Mouse (Mus musculus): ENCODE measurements around the gene Keg1.
"Not testable (repeated sequence)": the region's sequence is repeated elsewhere in the genome, so short reads cannot be mapped to it uniquely, and the experiment has no call there.

The Keg1 gene

DNA sequence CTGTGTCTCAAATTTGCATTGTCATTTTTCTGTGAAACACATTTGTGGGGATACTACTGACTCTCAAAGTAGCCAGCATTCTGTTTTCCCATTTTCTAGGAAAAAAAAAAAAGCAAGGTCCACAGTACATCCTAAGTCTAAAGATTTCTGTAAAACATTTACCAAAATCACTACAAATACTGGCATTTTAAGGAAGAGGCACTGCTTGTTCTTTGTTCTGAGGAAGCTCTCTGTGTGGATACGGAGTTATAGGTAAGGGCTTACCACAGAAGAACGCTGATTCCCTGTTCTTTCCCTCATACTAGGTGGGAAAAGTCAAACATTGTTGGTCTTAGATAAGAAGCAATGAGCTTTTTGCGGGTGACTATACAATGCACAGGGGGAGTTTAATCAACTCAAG is at the start of gene Keg1:
TSS of gene Keg1 (plus strand) at position 197 of the 400 bp plus-strand sequence.
- DNase-seq: no peak

DNA sequence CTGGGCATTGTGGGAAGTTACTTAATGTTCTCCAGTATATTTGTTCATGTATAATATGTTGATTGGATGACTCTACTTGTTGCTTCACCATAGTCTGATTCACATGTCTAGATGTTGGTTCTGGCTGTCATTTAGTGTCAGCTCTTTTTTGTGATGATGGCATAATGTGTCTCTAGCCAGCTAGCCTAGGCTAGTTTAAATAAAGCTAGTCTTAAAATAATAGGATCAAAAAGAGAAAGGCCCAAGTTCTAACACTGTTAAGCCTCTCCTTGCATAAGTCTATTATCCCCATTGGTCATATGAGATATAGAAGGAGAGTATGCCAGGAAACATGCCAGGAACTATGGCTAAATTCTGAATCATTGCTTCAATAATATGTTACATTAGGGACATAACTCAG is 46.1 kb upstream of the Keg1 start:
- no peak for DNase-seq

DNA sequence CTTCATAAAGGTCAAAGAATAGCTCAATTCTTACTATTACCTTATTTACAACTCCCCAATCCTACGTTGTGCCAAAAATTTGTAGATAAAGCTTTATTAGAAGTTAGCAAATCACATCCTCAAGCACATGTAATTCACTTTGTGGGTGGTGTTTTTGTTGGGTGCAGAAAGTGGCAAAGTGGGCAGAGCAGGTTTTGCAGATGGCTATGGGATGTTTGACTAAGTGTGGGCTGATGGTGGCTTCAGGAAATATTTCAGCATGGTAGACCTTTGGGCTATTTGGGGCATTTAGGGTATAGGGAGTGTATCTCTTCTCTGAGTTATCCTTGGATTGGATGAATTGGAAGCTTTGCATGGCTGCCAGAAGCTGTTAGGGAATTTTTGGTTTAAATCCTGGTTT is 29.4 kb upstream of the Keg1 start:
- no peak for DNase-seq

DNA sequence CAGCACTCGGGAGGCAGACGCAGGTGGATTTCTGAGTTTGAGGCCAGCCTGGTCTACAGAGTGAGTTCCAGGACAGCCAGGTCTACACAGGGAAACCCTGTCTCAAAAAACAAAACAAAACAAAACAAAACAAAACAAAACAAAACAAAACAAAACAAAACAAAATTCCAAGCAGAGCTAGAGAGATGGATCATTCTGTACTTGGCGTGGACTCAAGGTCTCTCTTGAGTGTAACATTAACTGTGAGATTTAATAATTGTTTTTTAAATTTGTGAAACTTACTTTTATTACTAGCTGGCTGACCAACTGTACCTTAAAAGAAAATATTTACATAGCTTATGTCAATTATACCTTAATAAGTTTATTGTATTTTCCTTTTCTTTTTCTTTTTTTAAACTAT is 27.0 kb upstream of the Keg1 start:
- not testable (repeated sequence) for DNase-seq

DNA sequence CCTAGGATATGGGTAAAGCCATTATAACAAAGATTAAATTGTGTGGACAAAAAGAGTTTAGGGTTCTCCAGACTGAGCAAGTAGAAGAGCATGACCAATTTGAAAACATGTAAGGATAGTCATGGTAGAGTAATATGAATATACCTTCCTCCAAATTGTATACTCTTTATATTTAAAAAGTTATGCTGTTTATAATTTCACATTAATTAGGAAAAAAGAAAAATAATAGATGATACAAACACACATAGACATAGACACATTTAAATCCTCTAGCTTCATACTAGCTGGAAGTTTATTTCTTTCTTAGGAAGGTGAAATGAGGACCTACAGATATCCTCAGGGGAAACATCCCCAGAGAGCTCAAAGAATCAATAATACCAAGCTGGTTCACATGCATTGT is 25.4 kb upstream of the Keg1 start, which contains the start of gene Olfr1442:
TSS of gene Olfr1442 (plus strand) at position 301 of the 400 bp plus-strand sequence.
- DNase-seq: no peak

DNA sequence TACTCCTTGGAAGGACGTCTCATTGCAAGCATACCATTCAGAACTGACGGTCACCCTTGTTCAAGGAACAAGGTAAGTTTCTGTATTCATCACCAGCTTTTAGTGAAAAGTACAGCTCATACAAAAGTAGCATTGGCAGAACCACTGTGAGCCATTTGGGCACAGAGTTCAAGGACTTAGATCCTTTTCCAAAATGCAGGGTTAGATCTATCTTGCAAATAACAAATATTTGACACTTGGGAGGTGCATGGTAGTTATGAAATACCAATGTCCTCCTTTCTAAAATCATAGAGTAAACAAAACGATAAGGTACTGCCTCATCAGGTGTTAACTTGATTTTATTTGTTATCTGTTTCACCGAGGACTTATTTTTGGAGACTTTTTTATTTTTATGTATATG is 24.5 kb upstream of the Keg1 start:
- no peak for DNase-seq

DNA sequence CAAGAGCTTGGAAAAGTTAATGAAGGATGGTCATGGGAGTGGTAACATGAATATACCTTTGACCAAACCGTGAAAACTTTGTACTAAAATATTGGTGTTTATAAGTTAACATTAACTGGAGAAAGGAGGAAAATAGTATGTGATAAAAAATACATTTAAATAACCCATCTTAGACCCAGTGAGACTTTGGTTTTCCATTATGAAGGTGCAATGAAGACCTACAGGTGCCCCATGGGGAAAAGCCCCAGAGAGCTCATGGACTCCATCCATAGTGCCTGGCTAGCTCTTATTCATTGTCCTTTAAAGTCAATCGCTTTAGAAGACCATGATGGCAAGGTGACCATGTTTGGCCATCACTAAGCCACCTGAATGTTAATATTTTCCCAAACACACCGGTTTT is 17.8 kb upstream of the Keg1 start, which contains the start of gene Olfr1443:
TSS of gene Olfr1443 (plus strand) at position 301 of the 400 bp plus-strand sequence.
- DNase-seq: no peak

DNA sequence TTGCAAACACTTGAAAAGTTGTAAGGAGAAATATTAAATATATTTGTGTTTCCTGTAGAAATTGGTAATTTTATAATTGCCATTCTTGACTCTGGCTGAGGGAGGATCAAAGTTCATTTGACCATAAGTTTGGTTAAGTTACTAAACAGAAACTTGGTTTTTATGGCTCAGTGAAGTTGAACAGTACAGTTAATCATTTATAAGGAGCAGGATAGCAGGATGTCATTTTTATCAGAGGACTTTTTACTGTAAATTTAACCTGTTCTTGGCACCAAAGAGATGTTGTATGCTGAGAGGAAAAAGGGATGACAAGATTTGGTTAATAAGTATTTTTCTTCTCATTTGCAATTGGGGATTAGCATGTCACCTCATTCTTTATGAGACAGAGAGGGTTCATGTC is 10.9 kb upstream of the Keg1 start:
- no peak for DNase-seq

DNA sequence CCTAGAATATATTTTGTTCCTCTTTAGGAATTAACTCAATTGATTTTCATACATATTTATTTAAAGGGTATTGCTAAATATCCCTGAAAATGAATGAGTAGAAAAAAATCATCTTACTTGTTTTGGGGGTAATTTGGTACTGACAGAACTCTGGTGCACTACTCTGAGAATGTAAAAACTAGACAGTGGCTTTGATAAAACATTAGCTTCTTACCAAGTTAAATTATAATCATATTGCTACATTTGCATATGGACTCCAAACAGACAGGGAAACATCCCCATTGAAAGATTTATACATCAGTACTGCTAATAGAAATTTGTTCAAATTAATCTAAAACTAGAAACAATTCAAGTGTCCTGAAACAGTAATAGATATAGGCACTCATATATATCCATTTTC is 10.4 kb upstream of the Keg1 start:
- no peak for DNase-seq

DNA sequence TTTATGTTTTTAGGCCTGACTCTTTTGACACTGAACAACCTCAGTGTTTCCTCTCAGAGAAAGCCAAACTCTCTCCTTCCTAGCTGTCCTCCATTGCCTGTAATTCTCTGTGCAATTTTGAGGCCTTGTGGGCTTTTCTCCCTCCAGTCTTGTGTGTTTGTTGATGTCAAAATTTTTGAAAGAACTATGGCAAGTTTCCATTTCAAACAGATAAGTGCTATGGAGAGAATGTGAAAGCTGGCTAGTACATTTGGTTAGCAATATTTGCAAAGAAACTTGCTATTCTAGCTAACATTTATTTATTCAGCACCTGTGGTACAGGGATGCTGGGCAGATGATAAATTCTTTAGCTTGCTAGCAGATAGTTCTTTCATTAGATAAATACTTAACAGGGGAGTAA is 635 bp downstream of the Keg1 start:
- DNase-seq: no peak

DNA sequence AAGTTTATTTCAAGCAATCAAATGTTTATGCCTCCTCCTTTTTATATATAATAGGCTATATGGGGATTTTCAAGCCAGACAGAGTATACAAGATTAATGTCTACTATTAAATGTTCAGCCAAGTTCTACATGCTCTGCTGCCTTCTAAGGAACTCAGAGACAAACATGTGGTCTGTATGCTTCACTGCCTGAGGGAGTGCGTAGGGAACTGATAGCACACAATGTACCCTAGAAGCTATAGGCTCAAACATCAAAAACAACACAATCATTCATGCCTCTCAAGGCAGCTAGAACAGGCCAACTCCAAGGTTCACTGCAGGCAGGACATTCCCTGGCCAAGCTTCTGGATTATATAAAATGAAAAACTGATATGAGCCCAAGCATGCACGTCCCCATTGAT is 12.9 kb downstream of the Keg1 start:
- no peak for DNase-seq

DNA sequence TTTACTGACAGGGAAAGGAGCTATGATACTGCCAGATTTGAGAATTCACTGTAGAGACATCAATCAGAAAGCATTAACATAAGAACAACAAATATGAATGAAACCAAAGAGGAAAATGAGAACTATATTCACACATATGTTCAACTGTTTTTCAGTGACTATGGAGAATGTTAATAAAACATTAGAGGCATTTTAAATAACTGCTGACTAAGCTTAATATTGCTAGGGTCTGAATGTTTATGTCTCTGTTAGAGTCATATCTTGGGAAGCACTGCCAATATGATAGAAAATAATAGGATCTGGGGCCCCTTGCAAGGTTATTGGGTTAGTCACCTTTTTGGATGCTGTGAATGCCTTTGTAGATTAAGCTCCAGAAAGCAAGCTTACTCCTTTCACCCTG is 13.4 kb downstream of the Keg1 start:
- DNase-seq: no peak

DNA sequence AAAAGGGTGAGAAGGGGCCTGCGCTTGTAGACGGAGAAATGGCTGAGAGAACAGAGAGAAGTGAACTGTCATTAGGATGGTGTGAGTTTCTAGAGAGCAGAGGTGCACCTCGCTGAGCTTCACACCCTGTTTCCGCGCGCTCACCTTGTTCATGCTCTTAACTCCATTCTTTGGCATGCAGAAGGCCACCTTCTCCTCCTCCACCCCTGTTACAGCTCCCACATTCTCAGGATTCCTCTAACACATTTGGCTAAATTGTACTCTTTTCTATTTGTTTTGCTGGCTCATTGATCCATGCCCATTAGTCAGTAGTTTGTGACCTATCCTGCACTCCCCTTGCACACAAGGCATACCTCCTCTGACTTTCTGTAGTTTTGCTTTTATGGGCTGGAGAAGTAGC is 23.6 kb downstream of the Keg1 start:
- DNase-seq: no peak

DNA sequence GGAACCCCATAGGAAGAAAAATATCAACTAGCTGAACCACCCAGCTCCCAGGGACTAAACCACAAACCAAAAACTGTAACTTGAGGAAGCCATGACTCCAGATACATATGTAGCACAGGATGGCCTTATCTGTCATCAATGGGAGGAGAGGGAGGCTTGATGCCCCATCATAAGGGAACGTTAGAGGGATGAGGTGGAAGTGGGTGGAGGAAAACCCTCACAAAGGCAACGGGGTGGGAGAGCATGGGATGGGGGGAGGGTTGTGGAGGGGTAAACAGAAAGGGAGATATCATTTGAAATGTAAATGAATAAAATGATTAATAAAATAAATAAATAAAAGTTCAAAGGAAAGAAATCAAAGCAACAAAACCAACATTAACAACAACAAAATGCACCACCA is 24.9 kb downstream of the Keg1 start:
- no peak for DNase-seq

DNA sequence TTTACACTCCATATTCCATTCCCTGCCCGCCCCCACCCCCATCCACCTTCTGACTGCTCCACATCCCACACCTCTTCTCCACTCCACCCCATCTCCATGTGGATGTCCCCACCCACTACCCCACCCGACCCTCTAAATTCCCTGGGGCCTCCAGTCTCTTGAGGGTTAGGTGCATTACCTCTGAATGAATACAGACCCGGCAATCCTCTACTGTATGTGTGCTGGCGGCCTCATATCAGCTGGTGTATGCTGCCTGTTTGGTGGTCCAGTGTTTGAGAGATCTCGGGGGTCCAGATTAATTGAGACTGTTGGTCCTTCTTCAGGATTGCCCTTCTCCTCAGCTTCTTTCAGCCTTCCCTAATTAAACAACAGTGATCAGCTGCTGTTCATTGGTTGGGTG is 25.3 kb downstream of the Keg1 start:
- DNase-seq: not testable (repeated sequence)

DNA sequence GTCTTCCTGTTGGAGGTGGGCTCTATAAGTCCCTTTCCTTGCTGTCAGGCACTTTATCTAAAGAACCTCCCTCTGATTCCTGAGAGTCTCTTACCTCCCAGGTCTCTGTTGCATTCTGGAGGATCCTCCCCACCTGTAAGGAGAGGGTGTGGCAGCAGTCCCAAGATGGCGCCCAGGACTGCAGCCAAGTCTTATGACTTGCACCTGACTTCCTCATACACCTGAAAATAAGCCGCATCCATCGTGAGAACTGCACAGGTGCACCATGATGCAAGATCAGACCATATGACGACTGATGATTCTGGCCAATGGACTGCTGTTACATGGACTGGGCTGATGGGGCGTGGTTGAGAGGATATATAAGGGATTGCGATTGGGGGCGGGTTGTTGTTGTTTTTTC is 26.0 kb downstream of the Keg1 start:
- not testable (repeated sequence) for DNase-seq

DNA sequence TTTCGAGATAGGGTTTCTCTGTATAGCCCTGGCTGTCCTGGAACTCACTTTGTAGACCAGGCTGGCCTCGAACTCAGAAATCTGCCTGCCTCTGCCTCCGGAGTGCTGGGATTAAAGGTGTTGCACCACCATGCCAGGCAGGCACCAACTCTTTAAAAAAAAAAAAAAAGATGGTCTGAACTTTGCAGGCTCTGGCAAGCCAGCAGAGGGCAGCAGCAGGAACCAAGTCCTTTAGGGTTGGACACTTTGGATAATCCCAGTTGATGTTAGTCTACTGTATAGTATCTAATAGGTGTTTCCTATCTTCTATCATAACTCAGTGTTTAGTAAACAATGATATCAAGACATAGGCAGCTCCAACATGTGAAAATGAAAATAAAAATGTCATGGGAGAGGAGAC is 26.7 kb downstream of the Keg1 start:
- DNase-seq: peak; percentile 55

DNA sequence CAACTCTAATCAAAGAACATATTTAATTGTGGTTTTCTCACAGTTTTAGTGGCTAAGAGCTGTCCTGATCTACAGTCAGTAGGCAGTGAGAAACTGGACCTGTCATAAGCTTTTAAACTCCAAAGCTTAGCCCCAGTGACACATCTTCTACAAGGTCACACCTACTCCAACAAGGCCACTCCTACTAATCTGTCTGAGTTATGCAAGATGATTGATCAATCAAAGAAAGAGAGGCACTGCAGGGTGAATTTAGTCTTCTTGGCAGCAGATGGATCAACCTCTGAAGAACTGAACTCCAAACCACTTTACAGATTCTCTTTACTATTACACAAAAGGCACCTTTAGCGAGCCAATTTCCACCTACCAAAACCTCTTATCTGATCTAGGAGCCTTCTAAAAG is 30.3 kb downstream of the Keg1 start:
- no peak for DNase-seq

DNA sequence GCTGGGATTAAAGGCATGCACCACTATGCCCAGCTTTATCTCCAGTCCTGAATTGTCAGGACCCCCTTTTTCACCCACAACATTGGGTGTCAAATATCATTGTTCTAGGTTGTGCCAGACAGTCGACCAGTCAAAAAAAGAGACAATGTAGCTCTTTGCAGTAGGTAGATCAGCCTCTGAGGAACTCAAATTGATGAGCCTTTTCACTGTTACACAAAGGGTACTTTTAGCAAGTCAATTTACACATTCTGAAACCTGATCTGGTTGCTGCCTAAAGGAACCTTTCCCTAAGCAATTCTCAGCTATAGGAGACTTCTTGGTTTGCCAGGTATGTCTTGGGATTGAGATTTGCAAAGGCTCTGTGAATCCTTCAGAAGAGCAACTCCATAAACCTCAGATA is 35.5 kb downstream of the Keg1 start:
- DNase-seq: no peak

DNA sequence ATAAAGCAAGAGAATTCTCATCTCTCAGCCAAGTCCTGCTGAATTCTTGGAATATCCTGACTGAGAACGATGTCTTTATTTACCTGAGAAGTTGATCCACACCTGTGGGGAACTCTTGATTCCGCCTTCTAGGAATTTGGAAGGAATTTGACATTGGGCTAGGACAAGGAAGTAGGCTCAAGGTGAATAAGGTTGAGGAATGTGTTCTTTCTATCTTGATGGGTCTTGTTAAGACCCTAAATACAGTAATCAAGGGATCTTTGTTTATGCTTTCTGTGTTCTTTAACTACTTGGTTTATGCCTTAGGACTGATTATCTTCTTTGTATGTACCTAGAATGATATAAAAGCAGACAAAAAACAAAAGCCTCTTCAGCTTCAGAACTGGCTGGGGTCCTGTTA is 36.4 kb downstream of the Keg1 start:
- no peak for DNase-seq

DNA sequence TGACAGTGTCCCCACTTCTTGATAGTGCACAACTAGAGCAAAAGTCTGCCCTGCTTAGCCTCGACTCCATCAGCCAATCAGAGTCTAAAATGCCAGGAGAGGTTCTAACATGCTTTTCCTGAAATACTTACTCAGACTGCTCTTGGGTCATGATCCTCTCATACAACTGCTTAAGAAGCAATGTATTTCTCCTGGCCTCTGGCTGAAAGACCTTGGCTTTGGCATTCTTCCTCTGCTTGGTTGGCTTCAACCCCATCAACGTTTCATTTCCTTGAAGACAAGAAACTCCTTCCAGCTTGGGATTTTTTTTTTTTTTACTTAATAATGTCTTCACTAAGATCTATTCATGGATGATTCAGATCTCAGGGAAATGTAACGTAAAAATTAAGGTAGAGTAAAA is 60.7 kb downstream of the Keg1 start:
- DNase-seq: no peak

DNA sequence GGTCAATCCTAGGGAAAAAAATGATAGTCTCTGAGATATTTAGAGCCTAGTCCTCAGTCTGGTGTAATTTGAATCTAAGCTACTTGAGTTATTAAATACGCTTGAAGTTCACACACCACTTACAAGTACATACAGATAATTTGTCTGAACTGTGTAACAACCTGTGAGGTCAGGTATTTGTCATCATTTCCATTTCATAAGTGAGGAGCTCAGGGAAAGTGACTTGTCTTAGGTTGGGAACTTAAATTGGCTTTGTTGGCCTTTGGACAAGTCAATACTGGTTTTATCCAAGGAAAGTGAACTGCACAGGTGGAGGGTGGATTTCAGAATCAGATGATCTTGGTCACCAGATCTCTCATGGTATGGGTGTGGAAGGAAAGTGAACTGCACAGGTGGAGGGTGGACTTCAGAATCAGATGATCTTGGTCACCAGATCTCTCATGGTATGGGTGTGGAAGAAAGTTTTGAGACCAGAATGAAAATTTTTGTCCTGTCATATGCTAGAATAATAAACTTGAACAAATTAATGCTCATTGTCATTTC is 63.4 kb downstream of the Keg1 start:
- DNase-seq: no peak

DNA sequence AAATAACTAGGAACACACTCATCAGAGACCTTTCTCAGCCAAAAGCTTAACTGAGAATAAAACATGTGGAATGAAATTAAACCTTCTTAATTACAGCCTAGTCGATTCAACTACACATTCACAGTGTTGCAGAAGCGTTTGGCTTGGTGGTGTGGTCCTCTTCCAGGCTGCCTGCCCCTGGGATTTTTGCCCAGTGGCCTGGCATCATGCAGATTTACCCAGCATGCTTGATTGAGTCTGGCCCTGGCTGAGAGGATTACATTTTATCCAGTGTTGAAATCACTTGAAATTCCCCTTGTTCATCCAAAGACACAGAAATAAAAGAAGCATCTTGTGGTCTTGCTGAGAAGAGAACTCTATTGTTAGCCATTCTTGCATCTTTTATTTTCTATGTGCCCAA is 64.1 kb downstream of the Keg1 start:
- DNase-seq: peak; percentile 9

DNA sequence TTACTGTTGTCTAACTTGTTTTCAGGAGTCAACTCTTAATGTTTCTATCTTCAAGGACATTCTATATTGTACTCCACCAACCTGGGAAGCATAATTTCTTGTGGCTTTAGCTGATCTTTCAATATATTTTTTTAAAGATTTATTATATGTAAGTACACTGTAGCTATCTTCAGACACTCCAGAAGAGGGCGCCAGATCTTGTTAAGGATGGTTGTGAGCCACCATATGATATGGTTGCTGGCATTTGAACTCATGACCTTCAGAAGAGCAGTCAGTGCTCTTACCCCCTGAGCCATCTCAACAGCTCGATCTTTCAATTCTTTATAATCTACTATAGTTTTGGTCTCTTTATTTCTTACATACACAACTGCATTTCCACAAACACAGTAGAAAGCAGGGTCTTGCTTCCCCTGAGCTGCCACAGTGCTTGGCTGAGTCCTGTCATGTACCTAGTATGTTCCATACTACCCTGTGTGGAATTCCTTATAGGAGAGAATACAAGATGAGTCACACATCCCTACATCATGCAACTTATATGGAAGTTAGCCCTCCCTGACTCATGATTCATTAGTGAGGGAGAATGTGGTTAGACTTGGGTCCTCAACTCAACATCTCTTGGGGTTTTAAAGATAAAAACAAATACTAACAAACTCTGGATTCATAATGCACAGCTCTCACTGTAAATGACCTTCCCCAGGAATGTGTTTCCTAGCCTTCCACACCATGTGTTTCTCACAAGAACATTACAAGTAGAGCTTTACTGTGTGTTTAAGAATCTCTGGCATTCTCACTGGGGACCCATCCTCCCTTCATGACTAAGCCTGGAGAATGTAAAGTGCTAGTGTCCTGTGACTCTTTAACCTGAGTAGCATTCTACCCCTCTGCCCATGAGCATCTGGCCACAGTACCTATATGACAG is 66.9 kb downstream of the Keg1 start:
- peak; percentile 52 for DNase-seq

DNA sequence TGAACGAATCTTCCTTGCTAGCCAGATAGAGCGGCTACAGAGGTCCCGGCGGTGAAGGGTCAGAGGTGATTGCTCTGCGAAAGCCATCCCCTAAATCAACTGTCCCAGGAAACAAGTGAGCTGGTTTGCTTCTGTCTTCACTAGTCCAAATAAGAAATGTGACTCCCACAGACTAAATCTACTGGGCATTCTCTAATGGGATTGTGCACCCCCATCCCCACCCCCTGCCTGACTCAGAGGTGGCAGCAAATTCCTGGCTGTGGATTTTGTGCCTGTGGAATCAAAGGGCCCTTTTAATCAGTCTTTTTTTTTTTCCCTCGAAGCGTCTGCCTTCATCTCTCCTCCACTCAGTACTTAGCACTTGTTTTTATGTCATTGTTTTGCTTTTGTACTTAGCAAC is 69.7 kb downstream of the Keg1 start, which contains the start of gene Cntf:
TSS of gene Cntf (minus strand) at position 325 of the 400 bp plus-strand sequence.
- DNase-seq: no peak

Data from lung, postnatal 36 days (tissue).